Mouse (Mus musculus) limb, embryonic 11.5 days (tissue): ENCODE results near the gene Sgms1. TPM values are rescaled to one million over a fixed set of nuclear protein-coding genes. Genes with fewer than 3 reads are reported as not detected.

Experiments
- ATAC-seq: fragments of 200-750 bp; cut with Nextera tagmentation; 2 replicates; pipeline ENCODE4 v1.8.0; 2017; ENCODE audit warnings: low read depth; ENCODE audit not compliant: insufficient number of reproducible peaks, low FRiP score, low TSS enrichment
- DNase-seq: peaks from one replicate; pipeline ENCODE4 v3.0.0-alpha.2; 2015; ENCODE audit warnings: low spot score
- H3K27ac ChIP-seq: fragments of 300-500 bp; sonication (generic); replicated peaks from 2 replicates; pipeline ENCODE4 v1.5.1; 2014; ENCODE audit warnings: low read depth, mild to moderate bottlenecking, low read length
- H3K27me3 ChIP-seq: fragments of 300-500 bp; sonication (generic); 2 replicates; pipeline ENCODE4 v1.6.1; 2014; ENCODE audit warnings: mild to moderate bottlenecking, low read length, mixed read lengths; ENCODE audit not compliant: control insufficient read depth, insufficient read depth
- H3K36me3 ChIP-seq: fragments of 300-500 bp; sonication (generic); 2 replicates; pipeline ENCODE4 v1.6.1; 2014; ENCODE audit warnings: mild to moderate bottlenecking, low read length, moderate library complexity, mixed read lengths; ENCODE audit not compliant: control insufficient read depth, insufficient read depth
- H3K4me1 ChIP-seq: fragments of 300-500 bp; sonication (generic); 2 replicates; pipeline ENCODE4 v1.6.1; 2014; ENCODE audit warnings: low read length, mixed read lengths; ENCODE audit not compliant: control insufficient read depth, insufficient read depth
- H3K4me2 ChIP-seq: fragments of 300-500 bp; sonication (generic); 2 replicates; pipeline ENCODE4 v1.6.1; 2014; ENCODE audit warnings: low read depth, mild to moderate bottlenecking, moderate library complexity; ENCODE audit not compliant: severe bottlenecking
- H3K4me3 ChIP-seq: fragments of 300-500 bp; sonication (generic); 2 replicates; pipeline ENCODE4 v1.5.1; 2014; ENCODE audit warnings: low read depth, low read length
- H3K9ac ChIP-seq: fragments of 300-500 bp; sonication (generic); 2 replicates; pipeline ENCODE4 v1.6.1; 2014; ENCODE audit warnings: mild to moderate bottlenecking, low read length
- H3K9me3 ChIP-seq: fragments of 300-500 bp; sonication (generic); 2 replicates; pipeline ENCODE4 v1.6.1; 2016; ENCODE audit warnings: low read length; ENCODE audit not compliant: control insufficient read depth
- WGBS: fragments of 180-500 bp; shearing (Covaris S2); extraction: QIAGEN DNeasy Blood & Tissue Kit; methylation state at CpG from one replicate; pipeline ENCODE4 v1.1.7; 2014; 5-methylcytosine and 5-hydroxymethylcytosine counted together
- polyA plus RNA-seq: library from polyadenylated mRNA; unstranded; fragments of >200 nt; fragmentation: Nextera tagmentation; extraction: Ambion mirVana; gene quantifications from 2 replicates; pipeline ENCODE4 v1.2.1, GENCODE M21; 2014

Sgms1 gene
- polyA plus RNA-seq, 1 experiment from 2014 or later, result 13.5 TPM

DNA sequence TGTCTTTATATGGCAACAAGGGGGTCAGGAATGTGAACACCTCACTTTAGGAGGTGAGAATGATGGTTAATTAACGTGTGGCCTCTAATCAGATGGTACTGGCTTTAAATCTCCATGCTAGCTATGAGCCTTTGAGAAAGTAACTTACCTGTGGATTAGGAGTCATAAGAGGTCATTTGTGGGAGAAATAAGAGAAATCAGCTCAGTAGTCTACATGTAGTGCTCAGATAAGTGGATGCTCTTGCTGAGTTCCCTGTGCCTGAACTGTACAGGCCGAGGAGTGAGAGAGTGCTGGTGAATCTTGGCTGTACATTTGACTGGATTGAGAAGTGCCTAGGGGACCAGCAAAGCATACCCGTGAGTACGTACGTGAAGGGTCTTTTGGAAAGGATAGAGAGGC, 14.3 kb upstream of the Sgms1 start:
- H3K9ac ChIP-seq, result no peak overlapping the region
- no peak for ATAC-seq
- WGBS, result 83% methylated on average over 5 of the region's 5 CpGs
- no peak overlapping the region for H3K4me2 ChIP-seq
- H3K36me3 ChIP-seq, result no peaks in the 10 kb centered on the region
- no peak overlapping the region for H3K4me3 ChIP-seq
- H3K27me3 ChIP-seq, result no peaks in the 10 kb centered on the region
- H3K9me3 ChIP-seq, result no peaks in the 10 kb centered on the region
- no peak overlapping the region for H3K27ac ChIP-seq
- DNase-seq, result no peak
- H3K4me1 ChIP-seq, result no peaks in the 10 kb centered on the region

DNA sequence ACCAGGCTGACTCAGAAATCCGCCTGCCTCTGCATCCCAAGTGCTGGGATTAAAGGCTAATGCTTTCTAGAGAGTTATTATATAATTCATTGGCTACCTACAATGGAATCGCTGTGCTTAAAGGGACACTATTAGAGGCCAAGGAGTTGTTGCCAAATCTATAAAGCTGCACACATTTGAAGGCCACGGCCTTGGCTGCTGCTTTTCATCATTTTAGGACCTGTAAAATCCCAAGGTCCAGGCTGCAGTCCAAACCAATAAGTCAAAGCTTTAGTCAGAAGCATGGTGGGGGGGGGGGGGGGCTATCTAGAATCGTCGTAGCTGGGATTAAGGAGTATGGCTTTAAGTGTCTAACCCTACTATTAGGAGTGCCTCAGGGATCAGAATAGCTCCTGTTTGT, 9.0 kb upstream of the Sgms1 start:
- ATAC-seq, result no peak

DNA sequence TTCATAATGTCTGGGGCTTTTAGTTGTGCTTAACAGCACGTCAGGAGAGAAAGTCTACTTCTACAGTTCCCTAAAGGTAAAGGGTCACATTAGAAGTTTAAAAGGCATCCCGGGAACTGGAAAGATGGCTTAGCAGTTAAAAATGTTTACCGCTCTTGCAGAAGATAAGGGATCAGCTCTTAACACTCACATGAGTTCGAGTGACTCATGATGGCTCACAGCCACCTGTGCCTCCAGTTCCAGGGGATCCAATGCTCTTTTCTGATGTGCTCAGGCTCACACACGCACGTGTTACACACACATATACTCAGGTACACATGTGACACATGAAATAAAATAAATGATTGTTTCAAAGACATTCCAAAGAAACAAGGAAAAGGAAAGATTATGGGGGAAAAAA, 6.8 kb upstream of the Sgms1 start:
- no peak for ATAC-seq
- 81% methylated on average over 6 of the region's 6 CpGs for WGBS
- Histone ChIP-seq H3K4me3 (no peak overlapping the region), H3K36me3 (no peaks in the 10 kb centered on the region), H3K27me3 (no peaks in the 10 kb centered on the region), H3K27ac (no peak overlapping the region), H3K4me1 (no peaks in the 10 kb centered on the region), H3K9ac (no peak overlapping the region), H3K4me2 (no peak overlapping the region), H3K9me3 (no peaks in the 10 kb centered on the region)
- no peak for DNase-seq

More for the DNA sequence above, 9.0 kb upstream of the Sgms1 start:
- Histone ChIP-seq H3K9me3 (no peaks in the 10 kb centered on the region), H3K9ac (no peak overlapping the region), H3K36me3 (no peaks in the 10 kb centered on the region), H3K27me3 (no peaks in the 10 kb centered on the region), H3K4me3 (no peak overlapping the region), H3K4me2 (no peak overlapping the region), H3K4me1 (no peaks in the 10 kb centered on the region), H3K27ac (no peak overlapping the region)
- 81% methylated on average over 5 of the region's 5 CpGs for WGBS
- DNase-seq, result no peak

DNA sequence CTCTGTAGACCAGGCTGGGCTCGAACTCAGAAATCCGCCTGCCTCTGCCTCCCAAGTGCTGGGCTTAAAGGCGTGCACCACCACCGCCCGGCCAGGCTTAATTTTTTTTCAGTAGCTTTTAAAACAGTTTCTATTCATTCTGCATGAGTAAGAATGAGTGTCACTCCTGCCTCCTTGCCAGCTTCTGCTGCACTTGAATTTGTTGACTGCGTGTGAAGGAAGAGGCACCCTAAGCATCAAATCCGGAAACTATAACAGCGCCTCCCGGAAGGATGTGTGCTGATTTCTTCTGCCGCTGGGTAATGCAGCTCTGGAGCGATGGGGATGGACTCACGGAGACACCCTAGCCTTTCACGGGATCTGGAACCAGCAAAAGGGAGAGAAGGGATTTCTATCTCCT, 5.3 kb upstream of the Sgms1 start:
- WGBS, result 92% methylated on average over 13 of the region's 13 CpGs
- H3K4me2 ChIP-seq, result no peak overlapping the region
- H3K4me1 ChIP-seq, result 0 out of 2 replicates have a peak, but pooled peaks cover 3% of the 10 kb centered on the region
- DNase-seq (no peak), ATAC-seq (no peak)
- no peak overlapping the region for H3K4me3 ChIP-seq
- H3K36me3 ChIP-seq, result no peaks in the 10 kb centered on the region
- no peak overlapping the region for H3K27ac ChIP-seq
- 0 out of 2 replicates have a peak, but pooled peaks cover 2% of the 10 kb centered on the region for H3K9me3 ChIP-seq
- no peaks in the 10 kb centered on the region for H3K27me3 ChIP-seq
- no peak overlapping the region for H3K9ac ChIP-seq

DNA sequence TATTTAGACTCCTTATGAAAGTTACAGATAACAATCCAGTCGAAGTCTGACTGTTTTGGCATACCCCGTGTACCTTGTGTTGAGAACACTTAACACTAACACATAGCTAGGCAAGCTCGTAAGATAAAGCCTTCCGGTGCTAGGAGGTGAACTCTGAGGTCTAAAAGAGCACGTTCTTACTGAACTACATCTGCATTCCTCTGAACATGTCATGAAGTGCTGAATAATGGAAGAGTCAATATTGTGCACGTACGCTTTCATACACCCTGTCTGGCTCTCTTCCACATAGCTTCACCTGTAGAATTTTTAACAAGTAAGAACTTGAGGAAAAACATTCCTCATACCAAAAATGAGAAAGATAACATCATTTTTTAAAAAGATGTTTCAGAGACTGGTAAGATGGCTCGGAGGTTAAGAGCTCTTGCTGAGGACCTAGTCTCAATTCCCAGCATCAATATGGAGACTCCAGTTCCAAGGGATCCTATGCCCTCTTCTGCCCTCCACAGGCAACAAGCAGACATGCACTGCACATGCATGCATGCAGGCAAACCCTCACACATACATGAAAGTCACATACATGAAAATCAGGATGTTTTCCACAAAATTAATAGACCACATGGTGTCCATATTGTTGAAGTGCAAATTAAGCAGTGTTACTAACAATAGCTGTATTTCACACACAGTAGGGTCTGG, 4.4 kb upstream of the Sgms1 start:
- DNase-seq (peak; percentile 14), ATAC-seq (no peak)
- Histone ChIP-seq H3K27me3 (no peaks in the 10 kb centered on the region), H3K4me2 (no peak overlapping the region), H3K4me1 (0 out of 2 replicates have a peak, but pooled peaks cover 5% of the 10 kb centered on the region), H3K27ac (no peak overlapping the region), H3K4me3 (no peak overlapping the region), H3K9ac (no peak overlapping the region), H3K9me3 (0 out of 2 replicates have a peak, but pooled peaks cover 2% of the 10 kb centered on the region), H3K36me3 (no peaks in the 10 kb centered on the region)
- WGBS, result 89% methylated on average over 8 of the region's 8 CpGs

DNA sequence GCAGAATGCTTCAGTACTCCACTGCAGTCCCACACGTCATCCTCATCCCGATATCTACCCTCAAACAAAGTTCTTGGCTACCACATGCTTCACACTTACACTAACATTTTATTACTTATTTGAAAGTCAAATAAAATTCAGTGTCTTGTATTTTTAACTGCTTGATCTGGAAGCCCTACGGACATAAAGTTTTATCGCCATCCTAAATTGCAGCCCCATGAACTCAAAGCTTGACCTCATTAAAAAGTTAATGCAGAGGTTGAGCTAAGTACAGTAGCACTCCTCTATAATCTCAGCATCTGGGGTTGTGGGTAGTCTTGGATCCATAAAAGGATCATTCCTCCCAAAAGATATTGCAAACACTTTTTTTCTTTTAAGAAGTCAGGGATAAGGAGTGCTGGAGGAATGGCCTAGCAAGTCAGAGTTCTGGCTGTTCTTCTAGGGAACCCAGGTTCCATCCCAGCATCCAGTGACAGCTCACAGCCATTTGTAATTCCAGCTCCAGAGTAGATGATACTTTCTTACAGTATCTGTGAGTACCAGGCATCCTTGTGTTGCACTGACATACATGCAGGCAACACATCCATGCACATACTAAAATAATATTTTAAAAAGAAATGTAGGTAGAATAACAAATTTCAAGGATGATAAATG, 3.7 kb upstream of the Sgms1 start:
- Histone ChIP-seq H3K4me1 (0 out of 2 replicates have a peak, but pooled peaks cover 5% of the 10 kb centered on the region), H3K9ac (no peak overlapping the region), H3K9me3 (0 out of 2 replicates have a peak, but pooled peaks cover 2% of the 10 kb centered on the region), H3K4me3 (no peak overlapping the region), H3K4me2 (no peak overlapping the region), H3K36me3 (no peaks in the 10 kb centered on the region), H3K27me3 (no peaks in the 10 kb centered on the region), H3K27ac (no peak overlapping the region)
- ATAC-seq (no peak), DNase-seq (peak; percentile 20)
- WGBS, result 61% methylated on average over 4 of the region's 4 CpGs

DNA sequence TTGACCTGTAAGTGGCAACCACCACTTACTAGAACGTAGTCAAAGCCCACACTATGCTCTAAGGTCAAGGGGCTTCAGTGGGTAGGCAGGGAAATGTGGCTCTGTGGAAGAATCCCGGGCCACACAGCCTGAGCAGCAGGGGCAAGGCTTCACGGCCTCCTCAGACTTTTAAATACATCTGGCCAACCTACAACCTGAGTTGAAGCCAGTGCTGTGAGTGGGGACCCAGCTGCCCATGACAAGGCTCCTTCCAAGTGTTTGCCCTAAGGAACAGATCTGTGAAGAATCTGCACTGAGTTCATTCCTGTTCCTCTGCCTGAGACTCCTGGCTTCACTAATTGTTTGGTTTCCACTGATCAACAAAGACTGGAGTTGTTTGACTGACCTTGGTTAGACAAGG, 1.9 kb upstream of the Sgms1 start:
- DNase-seq (no peak), ATAC-seq (no peak)
- Histone ChIP-seq H3K27ac (no peak overlapping the region), H3K9me3 (0 out of 2 replicates have a peak, but pooled peaks cover 2% of the 10 kb centered on the region), H3K4me1 (peaks cover 9% of the 10 kb centered on the region; the same call in 1 of the 2 replicates), H3K27me3 (0 out of 2 replicates have a peak, but pooled peaks cover 1% of the 10 kb centered on the region), H3K9ac (no peak overlapping the region), H3K36me3 (no peaks in the 10 kb centered on the region), H3K4me2 (no peak overlapping the region), H3K4me3 (no peak overlapping the region)
- WGBS, result 87% methylated on average over 3 of the region's 3 CpGs

DNA sequence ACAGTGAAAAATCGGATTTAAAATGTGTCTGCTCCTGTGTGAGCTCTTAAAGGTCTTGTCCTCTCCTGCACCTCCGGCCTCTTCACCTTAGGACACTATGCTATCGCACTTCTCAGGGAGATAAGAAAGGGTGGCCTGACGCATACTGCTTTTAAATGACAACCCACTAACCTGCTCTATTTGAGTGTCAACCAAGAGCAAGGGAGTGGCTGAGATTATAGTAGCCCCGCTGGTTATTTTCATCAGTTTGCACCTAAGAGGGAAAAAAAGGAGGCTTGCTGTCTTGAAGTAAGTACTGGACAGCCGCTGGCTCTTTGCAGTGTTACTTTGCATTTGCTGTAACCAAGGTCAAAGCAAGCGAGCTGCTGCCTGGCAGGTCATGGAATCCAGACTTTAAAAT, 602 bp upstream of the Sgms1 start:
- no peak overlapping the region for H3K27ac ChIP-seq
- ATAC-seq, result no peak
- 0 out of 2 replicates have a peak, but pooled peaks cover 3% of the 10 kb centered on the region for H3K27me3 ChIP-seq
- no peak overlapping the region for H3K9ac ChIP-seq
- 0 out of 2 replicates have a peak, but pooled peaks cover 2% of the 10 kb centered on the region for H3K9me3 ChIP-seq
- H3K4me2 ChIP-seq, result peak overlapping the region; percentile 98; the same call in 1 of the 2 replicates
- WGBS, result 85% methylated on average over 7 of the region's 7 CpGs
- no peak for DNase-seq
- peaks cover 9% of the 10 kb centered on the region; the same call in 1 of the 2 replicates for H3K4me1 ChIP-seq
- no peaks in the 10 kb centered on the region for H3K36me3 ChIP-seq
- peak overlapping the region; percentile 73 for H3K4me3 ChIP-seq
